Mouse (Mus musculus): ENCODE measurements around the gene Ccdc38.

Gene Ccdc38

DNA sequence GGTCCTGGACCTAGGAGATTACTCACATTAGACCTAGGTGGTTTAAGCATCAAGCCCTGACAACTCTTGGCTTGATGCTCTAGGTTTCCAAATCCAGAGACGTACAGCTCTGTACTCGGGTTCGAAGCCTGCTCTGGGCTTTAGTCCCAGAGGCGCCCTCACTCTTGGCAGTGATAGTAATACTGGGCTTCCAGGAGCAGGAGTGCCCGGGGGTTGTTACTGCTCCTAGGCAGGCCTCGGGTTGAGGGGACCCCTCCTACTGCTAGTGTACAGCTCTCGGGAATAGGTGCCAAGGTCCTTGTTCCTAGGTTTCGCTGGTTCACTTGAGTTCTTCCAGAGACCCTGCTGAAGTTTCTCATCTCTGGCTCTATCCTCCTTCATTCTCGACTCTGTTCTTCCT is 65.9 kb downstream of the Ccdc38 start:
- no peak for DNase-seq (ENCODE audit: inconsistent age in 2 of 2, low spot score in 1 of 2)

DNA sequence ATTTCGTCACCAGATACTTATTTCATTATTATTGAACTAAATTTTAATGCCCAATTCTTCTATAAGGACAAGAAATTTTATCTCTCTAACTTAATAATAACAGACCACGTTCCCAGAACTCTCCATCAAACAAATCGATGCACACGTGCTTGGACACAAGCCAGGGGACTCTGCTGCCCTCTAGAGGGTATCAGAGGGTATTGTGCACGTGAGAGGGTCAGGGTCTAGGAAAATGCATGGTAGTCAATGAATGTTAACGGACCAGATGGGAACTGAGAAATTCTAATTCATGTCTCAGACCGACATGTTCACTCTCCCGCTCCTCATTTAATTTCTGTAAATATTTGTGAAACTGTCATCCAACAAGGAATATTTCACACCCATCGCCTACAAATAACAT is 67.6 kb downstream of the Ccdc38 start:
- DNase-seq (ENCODE audit: inconsistent age in 2 of 2, low spot score in 1 of 2): no peak

GRCm38 (mm10) chr10:93609236-93609635 is 68.8 kb downstream of the Ccdc38 start:
- DNase-seq (ENCODE audit: inconsistent age in 2 of 2, low spot score in 1 of 2): no peak

DNA sequence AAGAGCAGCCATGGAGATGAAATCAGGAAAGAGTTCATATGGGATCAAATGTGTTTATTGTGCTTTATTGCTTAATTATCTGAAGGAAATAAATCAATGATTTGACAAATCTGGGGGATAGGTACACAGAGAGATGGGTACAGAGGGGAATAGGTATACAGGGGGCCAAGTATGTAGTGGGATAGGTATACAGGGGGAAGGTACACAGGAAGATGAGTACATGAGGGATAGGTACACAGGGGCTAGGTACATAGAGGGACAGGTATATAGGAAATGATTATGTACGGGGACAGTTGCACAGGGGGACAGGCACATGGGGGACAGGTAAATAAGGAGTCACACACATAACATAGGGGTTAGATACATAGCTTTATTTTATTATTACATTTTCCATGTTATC is 70.5 kb downstream of the Ccdc38 start:
- no peak for DNase-seq (ENCODE audit: inconsistent age in 2 of 2, low spot score in 1 of 2)

DNA sequence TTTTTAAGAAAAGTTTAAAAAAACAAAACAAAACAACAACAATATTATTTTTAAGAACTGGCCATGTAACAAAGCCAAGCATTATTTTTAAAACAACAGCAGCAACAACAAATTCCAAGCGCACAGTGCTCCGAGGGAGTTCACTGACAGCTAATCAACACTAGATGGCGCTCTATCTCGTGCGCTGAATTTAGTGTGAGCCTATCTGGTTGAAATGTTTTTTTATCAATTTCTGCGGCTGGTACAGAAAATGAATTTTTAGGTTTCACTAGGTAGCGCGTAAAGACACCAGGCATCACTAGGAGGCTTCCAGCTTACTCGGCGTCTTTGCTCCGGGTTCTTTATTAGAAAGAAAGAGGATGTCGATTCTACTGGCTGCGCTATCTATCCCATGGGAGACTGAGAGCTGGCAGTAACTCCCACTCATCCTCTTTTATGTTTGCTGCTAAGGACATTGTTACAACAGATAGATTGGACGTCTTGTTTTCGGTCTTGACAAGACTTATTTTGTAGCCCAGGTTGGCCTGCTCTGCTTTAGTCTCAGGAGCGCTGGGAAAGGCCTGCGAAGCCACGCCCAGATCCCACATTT is 71.1 kb downstream of the Ccdc38 start:
- peak; percentile 35 to 70 for DNase-seq (ENCODE audit: inconsistent age in 2 of 2, low spot score in 1 of 2)

DNA sequence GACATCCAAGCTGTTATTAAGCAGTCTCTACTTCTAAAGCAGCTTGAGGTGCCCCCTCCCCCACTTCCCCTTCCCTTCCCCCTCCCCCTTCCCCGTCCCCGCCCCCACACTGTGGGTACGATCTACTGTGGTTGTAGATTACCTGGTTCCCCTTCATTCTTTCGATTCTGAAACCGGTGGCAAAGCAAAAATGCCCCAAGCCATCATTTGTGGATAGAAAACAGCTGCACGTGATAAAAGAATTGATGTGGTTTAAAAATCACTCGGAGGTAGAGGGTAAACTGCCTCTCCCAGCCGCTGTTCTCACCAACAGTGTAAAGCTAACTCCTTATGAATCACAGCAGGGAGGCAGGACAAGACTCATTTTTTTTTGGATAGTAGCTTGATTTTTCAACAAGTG is 74.4 kb downstream of the Ccdc38 start:
- no peak for DNase-seq (ENCODE audit: inconsistent age in 2 of 2, low spot score in 1 of 2)

DNA sequence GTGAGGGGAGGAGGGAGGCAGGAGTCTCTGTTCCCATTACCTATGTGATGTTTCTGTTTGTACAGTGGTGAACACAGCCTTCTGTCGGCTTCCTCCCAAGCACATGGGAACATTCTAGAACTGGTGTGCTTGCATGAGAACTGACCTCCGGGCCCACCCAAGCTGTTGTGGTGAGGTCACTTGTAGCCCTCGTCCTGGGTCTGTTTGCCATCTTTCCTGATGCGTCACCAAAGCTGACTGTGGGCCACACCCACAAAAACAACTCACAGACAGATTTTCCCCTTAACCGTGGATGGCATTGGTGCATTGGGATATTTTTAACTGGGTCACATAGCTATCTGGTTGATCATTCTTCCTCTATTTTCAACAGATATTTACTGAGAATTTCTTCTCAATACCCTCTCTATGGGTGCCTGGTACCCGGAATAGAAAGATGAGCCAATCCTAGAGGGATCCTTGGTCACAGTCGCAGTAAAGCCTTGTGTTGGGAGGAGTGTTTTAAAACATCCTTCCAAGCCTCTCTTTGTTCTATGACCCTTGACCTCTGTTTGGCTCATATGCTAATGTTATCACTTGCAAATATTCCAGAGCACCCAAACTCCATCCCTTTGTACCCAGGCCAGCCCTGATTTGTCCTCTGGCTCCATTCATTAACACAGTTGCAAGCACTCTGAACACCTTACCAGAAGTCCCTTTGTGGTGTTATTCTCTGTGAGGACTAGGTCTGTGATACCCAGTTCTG is 80.2 kb downstream of the Ccdc38 start:
- DNase-seq (ENCODE audit: inconsistent age in 2 of 2, low spot score in 1 of 2): peak in 1 of 2 experiments; percentile 38

GRCm38 (mm10) chr10:93623725-93624124 is 83.3 kb downstream of the Ccdc38 start:
- DNase-seq (ENCODE audit: inconsistent age in 2 of 2, low spot score in 1 of 2): no peak

- no peak for DNase-seq (ENCODE audit: inconsistent age in 2 of 2, low spot score in 1 of 2)
These were observed 83.7 kb downstream of the Ccdc38 start for GRCm38 (mm10) chr10:93624151-93624550.

- no peak for DNase-seq (ENCODE audit: inconsistent age in 2 of 2, low spot score in 1 of 2)
These were observed 89.9 kb downstream of the Ccdc38 start for GRCm38 (mm10) chr10:93630310-93630709.

- no peak for DNase-seq (ENCODE audit: inconsistent age in 2 of 2, low spot score in 1 of 2)
These were observed 91.7 kb downstream of the Ccdc38 start for GRCm38 (mm10) chr10:93632086-93632485.

GRCm38 (mm10) chr10:93633563-93633962 is 93.1 kb downstream of the Ccdc38 start:
- no peak for DNase-seq (ENCODE audit: inconsistent age in 2 of 2, low spot score in 1 of 2)
